Comparison of ENCODE assay signal across 8 mouse cellular contexts in the genomic region with DNA sequence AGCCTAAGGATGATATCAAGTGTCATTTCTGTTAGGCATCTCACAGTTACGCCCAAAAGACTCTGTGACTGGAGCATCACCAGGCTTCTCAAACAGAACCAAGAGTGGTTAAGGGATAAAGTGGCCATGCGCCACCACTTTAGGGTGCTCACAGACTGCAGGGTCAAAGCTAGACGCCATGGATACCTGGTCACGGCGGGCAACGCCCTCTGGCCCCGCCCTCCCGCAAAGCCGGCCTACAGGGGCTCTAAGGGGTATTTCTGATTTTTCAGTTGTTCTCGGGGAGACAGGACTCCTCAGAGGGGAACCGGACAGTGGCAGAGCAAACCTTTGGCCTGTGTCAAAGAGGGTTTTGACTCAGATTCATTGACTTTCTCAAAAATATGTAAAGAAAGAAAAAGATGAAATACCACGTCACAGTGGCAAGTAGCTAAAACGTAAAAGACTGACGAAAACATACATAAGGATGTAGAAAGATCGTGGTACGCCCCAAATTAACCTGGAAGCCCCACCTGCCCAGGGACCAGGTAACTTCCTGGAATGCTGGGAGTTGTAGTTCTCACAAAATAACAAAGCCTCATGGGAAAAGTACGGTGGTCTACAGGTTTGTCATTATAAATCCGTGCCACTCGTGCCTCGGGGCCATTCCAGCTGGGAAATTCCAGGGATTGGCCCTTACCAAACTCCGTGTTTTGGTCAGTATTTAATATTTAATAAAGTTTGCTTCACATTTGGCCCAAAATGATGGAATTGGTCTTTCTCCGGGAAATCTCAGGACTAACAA.
DNase-seq lines count a peak whose midpoint lies in the region; ATAC-seq and TF ChIP-seq lines count a peak whose summit lies in the region.

No protein-coding gene starts in this region.

- no peak overlapping the region for H3K9ac ChIP-seq in heart, embryonic 12.5 days
- no peak overlapping the region for H3K9ac ChIP-seq in forebrain, postnatal 0 days
- no peak overlapping the region for H3K9ac ChIP-seq in midbrain, embryonic 13.5 days (replicated peaks)

- DNase-seq in heart, adult 18-20 months: no peak
- peak; percentile 40 for DNase-seq in cerebellum, adult 11-12 months
- peak; percentile 67 for DNase-seq in forebrain, postnatal 0 days
- peak; percentile 15 to 58 for DNase-seq in left cerebral cortex, adult 9 months (ENCODE audit: low spot score in 2 of 2)
- DNase-seq in Muller cell, postnatal 12 days (ENCODE audit: inconsistent ontology term): no peak
- no peak for DNase-seq in adrenal gland, postnatal 10 days

- H3K27ac ChIP-seq in heart, embryonic 12.5 days (ENCODE audit: poor library complexity, severe bottlenecking): no peak overlapping the region
- no peak overlapping the region for H3K27ac ChIP-seq in forebrain, postnatal 0 days (ENCODE audit: low read depth, low read length)
- H3K27ac ChIP-seq in midbrain, embryonic 13.5 days: no peak overlapping the region

- peak overlapping the region; percentile 27 for H3K4me3 ChIP-seq in heart, embryonic 12.5 days
- peak overlapping the region; percentile 24 for H3K4me3 ChIP-seq in forebrain, postnatal 0 days (ENCODE audit: low read depth, low read length)
- H3K4me3 ChIP-seq in midbrain, embryonic 13.5 days (replicated peaks): peak overlapping the region; percentile 32

- ATAC-seq in heart, embryonic 12.5 days (ENCODE audit: insufficient number of reproducible peaks, low FRiP score): no peak
- ATAC-seq in forebrain, postnatal 0 days: peak; percentile 71
- ATAC-seq in midbrain, embryonic 13.5 days: peak; percentile 45; the same call in 1 of the 2 replicates

- peaks cover 15% of the 10 kb centered on the region for H3K4me1 ChIP-seq in heart, embryonic 12.5 days (replicated peaks)
- 0 out of 2 replicates have a peak, but pooled peaks cover 6% of the 10 kb centered on the region for H3K4me1 ChIP-seq in forebrain, postnatal 0 days (ENCODE audit: insufficient read depth)
- H3K4me1 ChIP-seq in midbrain, embryonic 13.5 days (replicated peaks): peaks cover 7% of the 10 kb centered on the region

- no peaks in the 10 kb centered on the region for H3K36me3 ChIP-seq in heart, embryonic 12.5 days
- no peaks in the 10 kb centered on the region for H3K36me3 ChIP-seq in forebrain, postnatal 0 days (ENCODE audit: insufficient read depth)
- no peaks in the 10 kb centered on the region for H3K36me3 ChIP-seq in midbrain, embryonic 13.5 days

- no peaks in the 10 kb centered on the region for H3K9me3 ChIP-seq in heart, embryonic 12.5 days (replicated peaks)
- H3K9me3 ChIP-seq in forebrain, postnatal 0 days (ENCODE audit: low read length): no peaks in the 10 kb centered on the region
- H3K9me3 ChIP-seq in midbrain, embryonic 13.5 days: no peaks in the 10 kb centered on the region

- peaks cover 4% of the 10 kb centered on the region; the same call in 1 of the 2 replicates for H3K27me3 ChIP-seq in heart, embryonic 12.5 days (replicated peaks)
- H3K27me3 ChIP-seq in forebrain, postnatal 0 days (ENCODE audit: insufficient read depth, low read length): no peaks in the 10 kb centered on the region
- peaks cover 4% of the 10 kb centered on the region; the same call in 1 of the 2 replicates for H3K27me3 ChIP-seq in midbrain, embryonic 13.5 days

- TF ChIP-seq CTCF in forebrain, postnatal 0 days (IDR thresholded peaks at IDR 0.05; ENCODE audit: low read depth): no peak

- WGBS in heart, embryonic 12.5 days: 11% methylated on average over 22 of the region's 22 CpGs
- 15% methylated on average over 22 of the region's 22 CpGs for WGBS in forebrain, postnatal 0 days
- 12% methylated on average over 22 of the region's 22 CpGs for WGBS in midbrain, embryonic 13.5 days

- peak overlapping the region; percentile 63 for H3K4me2 ChIP-seq in heart, embryonic 12.5 days
- peak overlapping the region; percentile 49 for H3K4me2 ChIP-seq in forebrain, postnatal 0 days (ENCODE audit: low read depth)
- peak overlapping the region; percentile 50 for H3K4me2 ChIP-seq in midbrain, embryonic 13.5 days (replicated peaks)

Comparison
In these comparisons a context has a peak if more than half of its experiments do, and no peak if none do; other contexts are left out.
1. DNase-seq: peak in cerebellum, adult 11-12 months (single experiment), forebrain, postnatal 0 days (single experiment) and left cerebral cortex, adult 9 months (2 of 2); none in heart, adult 18-20 months (0 of 2), Muller cell, postnatal 12 days (single experiment) and adrenal gland, postnatal 10 days (single experiment).
2. Peak in every context shown above with its lines, with median percentiles within 50 percentile points of each other: H3K4me2 ChIP-seq and H3K4me3 ChIP-seq.